Mouse (Mus musculus) cerebellum, adult 9-11 months (tissue): ENCODE measurements around the gene Gfm2.
A peak's percentile ranks its signal among the peaks of the same experiment; 100 is the strongest.
"Not testable (repeated sequence)": the region's sequence is repeated elsewhere in the genome, so short reads cannot be mapped to it uniquely, and the experiment has no call there.

Experiments
- DNase-seq: peaks from one replicate; pipeline ENCODE4 v3.0.0; 2022

The Gfm2 gene

DNA sequence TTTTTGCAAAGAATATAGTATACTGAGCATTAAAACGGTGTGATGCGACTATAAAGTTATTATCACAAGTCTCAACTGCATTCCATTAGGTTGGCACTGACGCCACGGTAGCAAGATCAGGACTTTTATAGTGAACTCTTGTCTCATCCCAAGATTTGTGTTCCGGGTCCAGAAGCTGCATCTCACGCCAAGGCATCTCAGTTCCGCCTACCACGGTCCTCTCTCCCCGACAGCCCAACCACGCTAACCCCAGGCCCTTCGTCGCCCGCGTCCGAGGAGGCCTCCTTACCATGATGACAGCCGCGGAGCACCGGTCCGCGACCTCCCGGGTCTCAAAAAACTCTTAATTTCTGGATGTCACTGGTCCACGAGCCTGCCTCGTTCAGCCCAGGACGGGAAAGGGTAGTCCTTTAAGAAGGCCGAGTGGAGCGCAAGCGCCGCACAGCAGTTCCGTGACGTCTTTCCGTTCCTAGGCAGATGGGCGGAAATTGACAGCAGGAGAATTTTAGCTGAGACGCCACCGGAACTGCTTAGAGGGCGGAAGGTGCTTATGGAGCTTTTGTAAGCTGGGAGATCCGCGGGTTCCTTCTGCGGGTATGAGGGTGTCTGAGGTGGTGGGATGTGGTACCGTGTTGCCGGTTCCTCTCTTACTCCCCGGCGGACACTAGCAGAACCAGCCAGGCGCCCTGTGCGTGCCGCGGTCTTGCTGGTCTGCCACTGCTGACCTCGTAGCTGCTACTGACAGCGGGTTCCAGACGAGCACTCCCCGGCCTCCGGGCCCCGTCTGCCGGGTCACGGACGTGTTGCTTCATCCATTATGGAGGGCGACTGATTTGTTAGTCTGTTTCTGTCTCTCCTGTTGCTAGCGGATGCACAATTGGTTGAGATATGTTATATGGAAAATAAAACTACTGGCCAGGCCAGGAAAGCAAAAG is at the start of gene Gfm2, which contains the start of gene Nsa2:
Gfm2 (plus strand) TSS at position 472 of the 935 bp plus-strand sequence.
Nsa2 (minus strand) TSS at position 472 of the 935 bp plus-strand sequence.
- peak; percentile 90 for DNase-seq

DNA sequence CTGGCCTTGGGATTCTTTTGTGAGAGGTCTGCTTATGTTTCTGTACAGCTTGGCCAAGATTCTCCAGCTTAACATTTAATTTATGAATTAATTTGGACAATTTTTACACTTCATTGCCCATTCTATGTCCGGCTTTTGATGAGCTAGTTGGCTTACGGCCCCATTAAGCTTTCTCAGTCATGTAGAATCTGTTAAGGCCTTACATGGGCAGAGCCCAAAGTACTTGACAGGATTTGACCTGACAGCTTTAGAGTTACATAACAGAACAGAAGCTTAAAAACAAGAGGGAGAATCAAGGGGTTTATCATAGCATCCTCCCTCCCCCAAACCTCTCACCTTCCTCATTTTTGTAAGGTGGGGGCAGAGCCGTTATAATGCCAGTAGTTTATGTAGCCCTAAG is 49.6 kb upstream of the Gfm2 start:
- DNase-seq: no peak

DNA sequence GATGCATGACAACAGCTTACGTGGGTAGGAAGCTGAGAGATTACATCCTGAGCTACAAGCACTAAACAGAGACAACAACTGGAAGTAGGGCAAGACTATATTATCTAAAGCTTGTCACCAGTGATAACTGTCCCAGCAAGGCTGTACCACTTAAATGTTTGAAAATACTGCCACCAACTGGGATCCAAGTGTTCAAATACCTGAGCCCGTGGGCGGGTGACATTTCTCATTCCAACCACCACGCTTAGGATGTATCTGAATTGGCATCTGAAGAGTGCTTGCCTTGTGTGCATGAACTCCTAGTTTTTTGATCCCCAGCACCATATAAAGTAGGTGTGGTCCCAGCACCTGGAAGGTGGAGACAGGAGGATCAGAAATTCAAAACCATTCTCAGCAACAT is 42.0 kb upstream of the Gfm2 start:
- no peak for DNase-seq

DNA sequence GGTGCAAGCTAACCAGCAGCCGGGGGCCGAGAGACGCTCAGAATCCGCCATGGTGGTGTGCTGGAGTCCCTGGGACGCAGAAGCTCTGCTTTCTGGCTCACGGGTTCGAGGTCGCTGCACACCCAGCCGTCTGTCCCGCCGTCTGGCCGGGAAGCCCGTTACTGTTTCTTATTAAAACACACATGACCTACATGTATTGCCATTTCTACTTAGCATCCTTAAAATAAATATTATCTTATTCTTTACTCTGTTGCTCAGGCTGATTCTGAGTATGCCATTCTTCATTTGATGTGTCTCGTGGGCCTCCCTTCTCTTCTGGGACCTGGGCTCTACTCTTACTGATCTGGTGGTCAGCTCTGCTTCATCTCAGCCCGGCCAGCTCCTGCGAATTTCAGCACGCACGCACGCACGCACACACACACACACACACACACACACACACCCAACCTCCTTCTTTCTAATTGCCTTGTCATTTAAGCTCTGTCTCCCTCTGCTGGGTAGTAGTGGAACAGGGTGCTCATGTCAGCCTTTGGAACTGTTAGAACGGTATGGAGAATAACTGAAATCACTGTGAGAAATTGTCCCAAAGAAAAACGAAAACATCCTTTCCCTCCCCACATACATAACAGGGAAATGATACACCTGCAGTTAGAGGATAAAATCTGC is 38.4 kb upstream of the Gfm2 start, which contains the start of gene Gm6169:
Gm6169 (minus strand) TSS at position 51 of the 666 bp plus-strand sequence.
- DNase-seq: peak; percentile 19

GRCm38 (mm10) chr13:97104996-97105395 is 32.7 kb upstream of the Gfm2 start:
- DNase-seq: no peak

DNA sequence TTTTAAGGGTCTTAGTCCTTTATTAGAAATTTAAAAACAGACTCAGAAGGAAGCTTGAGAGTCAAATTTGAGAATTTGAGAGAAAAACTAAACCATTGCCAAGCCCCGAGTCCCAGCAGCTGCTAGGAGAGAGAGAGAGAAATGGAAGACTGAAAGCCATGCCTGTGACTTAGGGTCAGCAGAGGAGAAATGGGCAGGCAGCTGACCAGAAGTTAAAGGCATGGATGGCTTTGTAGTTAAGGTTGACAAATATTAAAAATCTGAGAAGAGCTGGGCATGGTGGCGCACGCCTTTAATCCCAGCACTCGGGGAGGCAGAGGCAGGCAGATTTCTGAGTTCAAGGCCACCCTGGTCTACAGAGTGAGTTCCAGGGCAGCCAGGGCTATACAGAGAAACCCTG is 30.0 kb upstream of the Gfm2 start:
- DNase-seq: not testable (repeated sequence)

DNA sequence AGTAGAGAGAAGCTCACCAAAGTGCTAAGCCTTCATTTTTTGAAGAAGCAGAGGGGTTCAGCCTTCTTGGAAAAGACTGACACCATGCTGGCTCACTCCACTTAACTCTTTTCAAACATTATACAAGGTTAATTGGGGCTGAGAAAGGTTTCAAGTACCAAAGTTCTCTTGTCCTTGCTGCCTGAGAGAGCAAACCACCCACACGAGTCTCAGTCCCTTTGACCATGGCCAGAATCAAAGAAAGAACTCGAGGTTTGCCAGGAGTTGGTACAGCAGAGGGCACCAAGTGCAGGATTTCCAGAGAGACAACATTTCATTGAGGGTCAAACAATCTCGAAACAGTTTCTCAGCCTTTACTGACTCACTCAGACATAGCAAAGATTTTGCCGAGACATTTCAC is 28.7 kb upstream of the Gfm2 start:
- no peak for DNase-seq

DNA sequence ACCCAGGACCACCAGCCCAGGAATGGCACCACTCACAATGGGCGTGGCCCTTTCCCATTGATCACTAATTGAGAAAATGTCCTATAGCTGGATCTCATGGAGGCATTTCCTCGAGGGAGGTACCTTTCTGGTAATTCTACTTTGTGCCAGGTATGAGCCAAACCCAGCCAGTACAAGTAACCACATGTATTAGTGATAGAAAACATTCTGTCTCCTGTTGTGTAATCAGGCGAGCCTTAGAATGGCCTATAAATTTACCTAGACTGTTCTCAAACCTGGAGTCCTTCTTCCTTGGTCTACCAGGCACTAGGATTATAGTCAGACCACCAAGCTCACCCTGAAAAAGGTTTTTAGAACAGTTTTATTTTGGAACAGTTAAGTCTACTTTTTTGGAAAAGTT is 16.4 kb upstream of the Gfm2 start:
- DNase-seq: no peak

DNA sequence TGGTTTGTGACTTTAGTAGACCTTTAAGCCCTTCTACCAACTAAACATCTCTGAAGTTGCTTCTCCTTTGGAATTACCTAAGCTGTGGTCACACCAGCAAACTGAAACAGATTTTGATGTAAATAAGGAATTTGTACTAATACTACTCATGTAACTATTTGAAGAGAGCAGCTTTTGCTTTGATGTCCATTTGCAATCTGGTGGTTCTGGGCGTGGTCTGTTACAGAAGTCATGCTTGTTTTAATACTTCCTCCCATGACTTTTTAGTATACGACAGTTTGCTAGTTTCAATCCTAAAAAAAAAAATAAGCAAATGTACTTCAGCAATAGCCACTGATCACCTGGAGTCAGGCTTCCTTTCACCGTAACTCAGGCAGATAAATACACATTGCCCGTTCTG is 8.1 kb upstream of the Gfm2 start:
- not testable (repeated sequence) for DNase-seq

GRCm38 (mm10) chr13:97130413-97130812 is 7.3 kb upstream of the Gfm2 start:
- DNase-seq: not testable (repeated sequence)

- peak; percentile 20 for DNase-seq
Measured at GRCm38 (mm10) chr13:97138404-97138931, 731 bp downstream of the Gfm2 start.

GRCm38 (mm10) chr13:97142321-97142720 is 4.6 kb downstream of the Gfm2 start:
- DNase-seq: no peak

- peak; percentile 21 for DNase-seq
Measured at GRCm38 (mm10) chr13:97145834-97146233, 8.1 kb downstream of the Gfm2 start.

GRCm38 (mm10) chr13:97175520-97176264 is 38.0 kb downstream of the Gfm2 start:
- DNase-seq: no peak

- no peak for DNase-seq
Measured at GRCm38 (mm10) chr13:97176731-97177130, 39.0 kb downstream of the Gfm2 start.

- DNase-seq: no peak
Measured at GRCm38 (mm10) chr13:97178943-97179342, 41.2 kb downstream of the Gfm2 start.

GRCm38 (mm10) chr13:97180113-97180828 is 42.5 kb downstream of the Gfm2 start:
- no peak for DNase-seq

GRCm38 (mm10) chr13:97182821-97183220 is 45.1 kb downstream of the Gfm2 start:
- no peak for DNase-seq

GRCm38 (mm10) chr13:97184168-97184567 is 46.4 kb downstream of the Gfm2 start:
- DNase-seq: no peak

- DNase-seq: no peak
Measured at GRCm38 (mm10) chr13:97184656-97185055, 46.9 kb downstream of the Gfm2 start.

DNA sequence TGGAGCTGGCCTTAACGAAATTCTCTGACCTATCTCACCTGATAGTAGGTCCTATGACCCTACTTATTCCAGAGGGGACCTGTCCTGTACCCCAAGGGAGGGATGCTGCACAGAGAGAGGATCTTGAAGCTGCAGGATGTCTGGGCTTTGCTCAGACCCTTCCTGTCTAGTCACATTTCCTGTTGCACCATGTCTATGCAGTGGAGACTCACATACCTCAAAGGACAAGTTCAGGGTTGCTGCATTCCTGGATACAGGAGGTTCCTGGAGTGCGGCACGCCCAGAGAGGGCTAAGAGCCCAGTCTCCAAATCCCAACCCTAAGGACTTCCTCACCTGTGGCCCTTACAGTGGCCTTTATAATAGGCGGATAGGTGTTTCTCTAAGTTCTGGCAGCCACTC is 48.6 kb downstream of the Gfm2 start:
- no peak for DNase-seq

DNA sequence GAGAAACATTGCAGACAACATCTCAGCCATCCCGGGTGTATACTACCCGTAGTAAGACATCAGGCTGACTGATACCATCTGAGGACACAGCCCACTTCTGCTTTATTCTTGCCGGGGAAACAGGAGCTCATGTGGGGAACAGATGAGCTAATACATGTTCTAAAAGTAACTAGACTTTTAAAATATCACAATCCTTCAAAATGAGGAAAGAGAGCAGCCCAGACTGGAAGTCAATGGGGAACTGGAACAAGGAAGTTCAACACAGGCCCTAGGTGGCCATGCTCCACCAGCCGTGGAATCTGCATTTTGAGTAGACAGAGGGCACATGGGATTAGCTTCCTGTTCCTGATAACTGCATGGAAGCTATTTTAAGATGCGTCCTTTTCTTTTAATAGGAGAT is 50.0 kb downstream of the Gfm2 start:
- no peak for DNase-seq
